Mouse (Mus musculus) olfactory bulb, adult 2 months (tissue): Measurements from ENCODE around the gene Ahdc1. TPM values are rescaled to one million over a fixed set of nuclear protein-coding genes. Genes with fewer than 3 reads are reported as not detected.
A peak's percentile ranks its signal among the peaks of the same experiment; 100 is the strongest.

ENCODE experiments used
- H3K27ac ChIP-seq: fragments of 200-500 bp; 2 replicates; pipeline ENCODE4 v1.5.1; 2012; ENCODE audit warnings: low read depth, low read length; ENCODE audit not compliant: insufficient read depth
- H3K4me1 ChIP-seq: fragments of 200-500 bp; 2 replicates; pipeline ENCODE4 v1.6.1; 2012; ENCODE audit warnings: low read length; ENCODE audit not compliant: control insufficient read depth, insufficient read depth
- H3K4me3 ChIP-seq: fragments of 200-500 bp; 2 replicates; pipeline ENCODE4 v1.5.1; 2012; ENCODE audit warnings: mild to moderate bottlenecking, low read depth, low read length, moderate library complexity; ENCODE audit not compliant: insufficient read depth
- CTCF ChIP-seq: fragments of 200-500 bp; IDR thresholded peaks from 2 replicates; pipeline ENCODE4 v1.5.1; 2012; ENCODE audit warnings: low read depth, mild to moderate bottlenecking, low read length, moderate library complexity; ENCODE audit not compliant: insufficient read depth
- POLR2A ChIP-seq: fragments of 200-500 bp; IDR thresholded peaks from 2 replicates; pipeline ENCODE4 v1.6.1; 2012; ENCODE audit warnings: mild to moderate bottlenecking, low read depth, low read length, moderate library complexity; ENCODE audit not compliant: insufficient read depth
- WGBS: fragments of 180-500 bp; shearing (Covaris S2); methylation state at CpG from one replicate; pipeline ENCODE4 v1.1.7; 2018; 5-methylcytosine and 5-hydroxymethylcytosine counted together
- polyA plus RNA-seq: library from polyadenylated mRNA; stranded (reverse); fragments of >200 nt; gene quantifications from 2 replicates; pipeline ENCODE4 v1.2.4, GENCODE M21; 2012; ENCODE audit warnings: low replicate concordance; ENCODE audit not compliant: missing spikeins, insufficient read depth, insufficient read length

Ahdc1 gene
- not detected in 2 replicates for polyA plus RNA-seq

DNA sequence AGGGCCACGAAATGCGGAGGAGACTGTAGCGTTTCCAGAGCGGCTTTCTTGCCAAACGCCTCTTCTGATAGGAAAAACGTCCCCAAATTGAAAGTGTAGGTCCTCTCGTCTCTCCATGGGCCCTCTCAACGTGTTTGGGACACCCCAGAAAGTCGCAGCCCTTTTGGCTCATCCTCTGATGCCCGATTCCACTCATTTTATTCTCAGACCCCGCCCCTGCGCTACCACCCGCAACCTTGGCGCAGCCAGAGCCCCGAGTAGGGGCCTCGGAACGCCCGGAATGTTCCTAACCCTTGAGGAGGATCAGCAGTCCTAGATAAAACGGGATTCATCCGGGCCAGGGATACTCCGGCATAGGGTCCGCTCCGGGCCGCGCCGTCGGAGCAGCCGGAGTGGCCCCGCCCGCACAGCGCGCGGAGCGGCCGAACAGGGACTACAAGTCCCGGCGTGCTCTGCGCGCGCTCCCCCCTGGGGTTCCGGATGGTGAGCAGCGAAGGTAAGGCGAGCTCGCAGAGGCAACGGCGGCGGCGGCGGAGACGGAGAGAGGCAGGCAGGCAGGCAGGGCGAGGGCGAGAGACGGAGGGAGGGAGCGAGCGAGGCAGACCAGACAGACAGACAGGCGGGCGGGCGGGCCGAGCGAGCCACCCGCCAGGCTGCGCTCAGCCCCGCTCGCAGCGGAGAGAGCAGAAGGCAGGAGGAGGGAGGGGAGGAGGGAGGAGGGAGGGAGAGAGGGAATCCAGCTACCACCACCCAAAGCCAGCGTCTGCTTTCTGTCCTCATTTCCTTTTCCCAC, at the start of gene Ahdc1:
Gene Ahdc1 (plus strand): TSS at position 233 of the 793 bp plus-strand sequence.
- TF ChIP-seq POLR2A = peak; percentile 96
- TF ChIP-seq CTCF = 0 out of 2 replicates have a peak, but pooled peaks have one; percentile 17
- Histone ChIP-seq H3K4me3 (peak within 1 kb of the TSS; percentile 75), H3K27ac (peak within 1 kb of the TSS; percentile 82), H3K4me1 (peaks cover 37% of the 10 kb centered on the region)
- WGBS = under 1% methylated on average over 66 of the region's 66 CpGs

DNA sequence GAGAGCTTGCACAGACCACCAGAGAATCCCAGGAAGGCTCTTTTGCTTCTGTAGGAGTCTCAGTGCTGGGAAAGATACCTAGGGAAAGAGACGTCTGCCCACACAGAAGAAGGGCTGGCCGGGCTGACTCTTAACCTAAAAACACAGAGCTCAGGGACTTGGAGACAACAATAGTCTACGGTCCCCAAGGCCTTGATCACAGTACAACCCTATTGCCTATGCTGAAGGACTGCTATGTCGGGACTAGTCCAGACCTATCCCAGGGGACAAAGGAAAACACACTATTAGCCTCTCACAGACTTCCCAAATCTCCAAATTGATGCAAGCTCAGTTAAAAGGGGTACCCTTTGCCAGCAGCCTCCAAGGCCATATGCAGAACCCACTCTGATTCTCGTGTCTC, 49.2 kb upstream of the Ahdc1 start:
- Histone ChIP-seq H3K27ac (no peak overlapping the region), H3K4me3 (no peak overlapping the region), H3K4me1 (peaks cover 23% of the 10 kb centered on the region)
- WGBS = 84% methylated on average over 5 of the region's 5 CpGs
- TF ChIP-seq CTCF (no peak), POLR2A (no peak)

DNA sequence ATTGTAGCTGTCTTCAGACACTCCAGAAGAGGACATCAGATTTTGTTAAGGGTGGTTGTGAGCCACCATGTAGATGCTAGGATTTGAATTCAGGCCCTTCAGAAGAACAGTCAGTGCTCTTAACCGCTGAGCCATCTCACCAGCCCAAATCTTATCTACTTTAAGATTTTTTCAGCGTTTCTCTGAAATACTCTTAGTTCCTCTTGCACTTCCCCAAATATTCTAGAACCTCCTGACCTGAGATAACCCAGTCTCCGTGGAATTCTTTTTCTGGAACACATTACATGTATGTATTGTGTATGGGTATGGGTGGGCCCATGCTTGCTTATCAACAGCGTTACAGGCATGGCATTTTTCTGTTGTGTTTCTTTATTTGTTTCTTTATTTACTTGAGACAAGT, 48.4 kb upstream of the Ahdc1 start:
- Histone ChIP-seq H3K4me3 (no peak overlapping the region), H3K4me1 (peaks cover 23% of the 10 kb centered on the region), H3K27ac (no peak overlapping the region)
- TF ChIP-seq CTCF (no peak), POLR2A (no peak)
- whole genome bisulfite sequencing = 94% methylated on average over 4 of the region's 4 CpGs

DNA sequence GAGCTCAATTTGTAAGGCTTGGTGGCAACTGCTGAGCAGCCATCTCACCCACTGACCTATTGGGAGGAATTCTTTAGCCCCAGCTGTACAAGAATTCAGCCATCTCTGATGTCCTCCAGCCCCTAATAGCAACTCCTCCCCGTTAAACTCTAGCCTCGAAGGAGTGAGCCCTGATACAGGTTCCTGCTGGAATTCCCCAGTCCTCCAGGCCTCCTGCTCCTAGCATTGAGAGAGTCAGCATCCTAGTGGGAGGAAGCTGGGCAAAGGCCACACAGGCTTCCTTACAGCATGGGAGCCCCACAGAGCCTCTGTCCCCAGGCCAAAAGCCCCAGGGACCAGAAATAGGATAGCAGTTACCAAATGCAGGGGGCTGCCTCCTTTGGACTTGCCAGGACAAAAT, 47.6 kb upstream of the Ahdc1 start:
- Histone ChIP-seq H3K27ac (no peak overlapping the region), H3K4me3 (no peak overlapping the region), H3K4me1 (peaks cover 26% of the 10 kb centered on the region)
- 60% methylated on average over 2 of the region's 2 CpGs for WGBS
- TF ChIP-seq POLR2A = no peak
- no peak for TF ChIP-seq CTCF

- Histone ChIP-seq H3K4me3 (no peak overlapping the region), H3K4me1 (peaks cover 23% of the 10 kb centered on the region), H3K27ac (no peak overlapping the region)
- 64% methylated on average over 3 of the region's 3 CpGs for WGBS
- no peak for TF ChIP-seq CTCF
- no peak for TF ChIP-seq POLR2A
These were observed 47.0 kb upstream of the Ahdc1 start for GRCm38 (mm10) chr4:132964064-132964463.

- Histone ChIP-seq H3K4me3 (no peak overlapping the region), H3K27ac (no peak overlapping the region), H3K4me1 (peaks cover 19% of the 10 kb centered on the region)
- WGBS = 59% methylated on average over 5 of the region's 5 CpGs
- TF ChIP-seq CTCF = no peak
- TF ChIP-seq POLR2A = no peak
These were observed 46.6 kb upstream of the Ahdc1 start for GRCm38 (mm10) chr4:132964473-132964872.

DNA sequence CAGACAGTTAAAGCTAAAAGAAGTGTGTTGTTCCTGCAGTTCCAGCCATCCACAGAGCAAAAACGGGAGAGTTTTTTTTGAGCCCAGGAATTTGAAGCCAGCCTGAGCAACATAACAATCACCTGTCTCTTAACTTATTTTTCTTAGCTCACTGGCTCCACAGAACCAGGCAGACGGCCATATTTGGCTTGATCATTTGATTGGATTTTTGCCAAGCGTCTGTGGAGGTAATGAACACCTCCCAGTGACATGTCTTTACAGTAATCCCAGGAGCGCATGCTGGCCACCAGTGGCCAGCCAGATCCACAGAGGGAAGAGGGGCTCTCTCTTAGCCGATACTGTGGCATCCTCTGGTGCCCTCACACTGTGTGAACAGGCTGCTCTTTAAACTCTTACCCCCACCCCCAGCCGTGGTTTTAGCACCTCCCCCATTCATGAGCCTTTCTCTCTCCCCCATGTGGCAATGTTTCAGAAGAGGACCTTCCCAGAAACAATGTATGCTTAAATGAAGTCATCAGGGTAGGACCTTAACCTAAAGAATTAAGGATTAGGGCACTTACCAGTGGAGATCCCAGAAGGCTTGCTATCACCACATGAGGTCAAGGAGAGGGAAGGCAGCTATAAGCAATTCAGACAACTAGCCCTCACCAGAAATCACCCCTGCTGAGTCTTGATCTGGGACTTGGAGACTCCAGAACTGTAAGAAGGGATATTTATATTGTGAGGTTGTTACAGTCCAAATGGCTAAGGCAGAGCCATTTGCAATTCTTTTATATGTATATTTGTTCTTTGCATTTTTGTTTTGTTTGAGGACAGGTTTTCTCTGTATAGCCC, 42.7 kb upstream of the Ahdc1 start:
- H3K4me3 ChIP-seq = no peak overlapping the region
- peaks cover 11% of the 10 kb centered on the region; the same call in 1 of the 2 replicates for H3K4me1 ChIP-seq
- no peak overlapping the region for H3K27ac ChIP-seq
- WGBS = 48% methylated on average over 6 of the region's 6 CpGs
- TF ChIP-seq CTCF (no peak), POLR2A (no peak)

DNA sequence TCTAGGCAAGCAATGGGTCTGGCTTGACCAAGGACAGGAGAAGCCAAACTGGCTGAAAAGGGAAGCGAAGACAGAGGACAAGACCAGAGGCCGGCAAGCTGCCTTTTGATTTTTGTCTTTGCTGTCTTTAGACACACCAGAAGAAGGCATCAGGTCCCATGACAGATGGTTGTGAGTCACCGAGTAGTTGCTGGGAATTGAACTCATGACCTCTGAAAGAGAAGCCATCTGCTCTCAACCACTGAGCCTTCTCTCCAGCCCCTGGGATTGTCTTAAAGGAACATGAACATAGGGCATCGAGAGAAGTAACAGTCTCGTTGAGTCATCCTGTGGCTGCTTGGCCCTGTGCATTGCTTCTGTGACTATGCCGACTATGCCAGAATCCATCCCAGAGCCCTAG, 39.5 kb upstream of the Ahdc1 start:
- Histone ChIP-seq H3K4me1 (peaks cover 18% of the 10 kb centered on the region), H3K27ac (no peak overlapping the region), H3K4me3 (no peak overlapping the region)
- 90% methylated on average over 6 of the region's 6 CpGs for WGBS
- no peak for TF ChIP-seq CTCF
- no peak for TF ChIP-seq POLR2A

DNA sequence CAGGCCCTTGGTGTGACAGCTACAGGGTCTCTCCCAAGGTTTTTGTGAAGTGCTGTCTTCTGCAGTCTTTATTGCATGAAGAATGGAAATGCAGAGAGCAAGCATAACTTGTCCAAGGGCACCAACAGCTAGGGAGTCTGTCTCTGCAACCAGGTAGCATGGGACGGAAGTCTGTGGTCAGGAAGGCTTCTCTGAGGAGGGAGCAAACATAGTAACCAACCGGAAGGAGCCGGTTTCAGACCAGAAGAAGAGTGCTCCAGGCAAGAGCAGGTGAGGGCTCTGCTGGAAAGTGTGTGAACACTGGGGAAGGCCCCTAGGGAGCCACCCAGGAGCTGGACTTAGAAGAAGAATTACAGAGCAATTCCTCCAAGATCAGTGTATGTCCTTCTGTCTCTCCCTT, 39.0 kb upstream of the Ahdc1 start:
- no peak overlapping the region for H3K4me3 ChIP-seq
- TF ChIP-seq CTCF = no peak
- TF ChIP-seq POLR2A = no peak
- H3K4me1 ChIP-seq = peaks cover 18% of the 10 kb centered on the region
- no peak overlapping the region for H3K27ac ChIP-seq
- WGBS = 89% methylated on average over 3 of the region's 3 CpGs

DNA sequence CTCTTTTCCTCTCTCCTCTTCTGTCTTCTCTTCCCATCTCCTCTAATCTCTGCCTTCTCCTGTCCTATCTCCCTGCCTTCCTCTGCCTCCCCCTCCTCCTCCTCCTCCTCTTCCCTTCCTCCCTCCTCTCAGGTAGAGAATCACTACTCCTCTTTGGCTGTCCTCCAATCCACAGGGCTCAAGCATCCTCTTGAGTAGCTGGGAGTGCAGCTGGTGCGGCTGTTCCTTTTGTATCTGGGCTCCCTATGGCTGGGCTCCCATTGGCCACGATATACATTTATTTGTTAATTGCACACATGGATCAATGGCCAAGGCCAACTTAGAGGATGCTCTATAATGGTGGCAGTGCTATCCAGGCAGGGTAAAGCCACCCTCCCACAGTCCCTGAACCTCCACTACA, 38.5 kb upstream of the Ahdc1 start:
- 39% methylated on average over 2 of the region's 2 CpGs for WGBS
- TF ChIP-seq CTCF (no peak), POLR2A (no peak)
- peaks cover 18% of the 10 kb centered on the region for H3K4me1 ChIP-seq
- H3K4me3 ChIP-seq = no peak overlapping the region
- H3K27ac ChIP-seq = no peak overlapping the region
